Mouse (Mus musculus) heart, adult 2 months (tissue): ENCODE measurements at regions not wholly inside any gene's neighbourhood (a gene's known extent, or its start where the extent isn't known, plus 50 kb on each side); places are given as distances from the start of the nearest gene placed in this dataset.

Experiments
- CTCF ChIP-seq: fragments of 200-600 bp; IDR thresholded peaks from 2 replicates; pipeline ENCODE4 v1.8.1; 2022; ENCODE audit warnings: antibody characterized with exemption, mild to moderate bottlenecking, moderate library complexity
- EP300 ChIP-seq: fragments of 200-500 bp; IDR thresholded peaks from 2 replicates; pipeline ENCODE4 v1.6.1; 2011; ENCODE audit warnings: low read depth, low read length, control low read depth; ENCODE audit not compliant: insufficient read depth
- POLR2A ChIP-seq: fragments of 200-500 bp; IDR thresholded peaks from 2 replicates; pipeline ENCODE4 v1.6.1; 2011; ENCODE audit warnings: mild to moderate bottlenecking, low read depth, low read length, control low read depth; ENCODE audit not compliant: insufficient read depth

GRCm38 (mm10) chr10:98745861-98746260 lies 168.3 kb upstream of the Atp2b1 start:
- TF ChIP-seq POLR2A, result no peak
- no peak for TF ChIP-seq CTCF
- TF ChIP-seq EP300, result no peak
